Mouse (Mus musculus) heart, embryonic 11.5 days (tissue): ENCODE measurements around the gene Hipk2. TPM values are rescaled to one million over a fixed set of nuclear protein-coding genes. Genes with fewer than 3 reads are reported as not detected.

Experiments used
- ATAC-seq: fragments of 200-750 bp; cut with Nextera tagmentation; replicated peaks from 2 replicates; pipeline ENCODE4 v1.8.0; 2017; ENCODE audit warnings: moderate library complexity; ENCODE audit not compliant: insufficient number of reproducible peaks, low FRiP score, low TSS enrichment
- H3K27ac ChIP-seq: fragments of 300-500 bp; sonication (generic); 2 replicates; pipeline ENCODE4 v1.5.1; 2014; ENCODE audit warnings: mild to moderate bottlenecking, low read depth, low read length
- H3K27me3 ChIP-seq: fragments of 300-500 bp; sonication (generic); 2 replicates; pipeline ENCODE4 v1.6.1; 2014; ENCODE audit warnings: mild to moderate bottlenecking, low read length, mixed read lengths; ENCODE audit not compliant: control insufficient read depth, insufficient read depth
- H3K36me3 ChIP-seq: fragments of 300-500 bp; sonication (generic); 2 replicates; pipeline ENCODE4 v1.6.1; 2014; ENCODE audit warnings: mild to moderate bottlenecking, low read length, moderate library complexity, mixed read lengths; ENCODE audit not compliant: control insufficient read depth, insufficient read depth
- H3K4me1 ChIP-seq: fragments of 300-500 bp; sonication (generic); 2 replicates; pipeline ENCODE4 v1.6.1; 2014; ENCODE audit warnings: low read length; ENCODE audit not compliant: control insufficient read depth, insufficient read depth
- H3K4me2 ChIP-seq: fragments of 300-500 bp; sonication (generic); 2 replicates; pipeline ENCODE4 v1.6.1; 2014; ENCODE audit warnings: mild to moderate bottlenecking, moderate library complexity
- H3K4me3 ChIP-seq: fragments of 300-500 bp; sonication (generic); 2 replicates; pipeline ENCODE4 v1.5.1; 2014; ENCODE audit warnings: low read depth, low read length
- H3K9ac ChIP-seq: fragments of 300-500 bp; sonication (generic); 2 replicates; pipeline ENCODE4 v1.6.1; 2014; ENCODE audit warnings: mild to moderate bottlenecking, low read depth, low read length, moderate library complexity
- H3K9me3 ChIP-seq: fragments of 300-500 bp; sonication (generic); replicated peaks from 2 replicates; pipeline ENCODE4 v1.6.1; 2016; ENCODE audit warnings: low read length; ENCODE audit not compliant: control insufficient read depth
- WGBS: fragments of 180-500 bp; shearing (Covaris S2); extraction: QIAGEN DNeasy Blood & Tissue Kit; methylation state at CpG from one replicate; pipeline ENCODE4 v1.1.7; 2014; ENCODE audit not compliant: insufficient replicate concordance; 5-methylcytosine and 5-hydroxymethylcytosine counted together
- polyA plus RNA-seq: library from polyadenylated mRNA; unstranded; fragments of >200 nt; fragmentation: Nextera tagmentation; extraction: Ambion mirVana; gene quantifications from 2 replicates; pipeline ENCODE4 v1.2.1, GENCODE M21; 2014

Hipk2 gene
- polyA plus RNA-seq, 1 experiment from 2014 or later = 18.9 TPM

- WGBS = 72% methylated on average over 1 of the region's 1 CpGs
- no peaks in the 10 kb centered on the region for H3K36me3 ChIP-seq
- no peak overlapping the region for H3K27ac ChIP-seq
- H3K9ac ChIP-seq = no peak overlapping the region
- no peak overlapping the region for H3K4me2 ChIP-seq
- no peaks in the 10 kb centered on the region for H3K9me3 ChIP-seq
- no peaks in the 10 kb centered on the region for H3K27me3 ChIP-seq
- H3K4me1 ChIP-seq = peaks cover 34% of the 10 kb centered on the region
- ATAC-seq = no peak
- H3K4me3 ChIP-seq = no peak overlapping the region
These were observed 8.7 kb downstream of the Hipk2 start for GRCm38 (mm10) chr6:38867291-38867690.

GRCm38 (mm10) chr6:38866761-38867160 lies 9.2 kb downstream of the Hipk2 start:
- no peak overlapping the region for H3K4me2 ChIP-seq
- no peaks in the 10 kb centered on the region for H3K9me3 ChIP-seq
- no peaks in the 10 kb centered on the region for H3K36me3 ChIP-seq
- no peaks in the 10 kb centered on the region for H3K27me3 ChIP-seq
- 64% methylated on average over 2 of the region's 2 CpGs for WGBS
- no peak overlapping the region for H3K9ac ChIP-seq
- H3K4me3 ChIP-seq = no peak overlapping the region
- H3K4me1 ChIP-seq = peaks cover 31% of the 10 kb centered on the region
- ATAC-seq = no peak
- no peak overlapping the region for H3K27ac ChIP-seq

- H3K4me1 ChIP-seq = peaks cover 28% of the 10 kb centered on the region
- WGBS = 74% methylated on average over 1 of the region's 1 CpGs
- no peak overlapping the region for H3K4me3 ChIP-seq
- no peak for ATAC-seq
- no peaks in the 10 kb centered on the region for H3K36me3 ChIP-seq
- no peak overlapping the region for H3K27ac ChIP-seq
- no peak overlapping the region for H3K4me2 ChIP-seq
- H3K27me3 ChIP-seq = no peaks in the 10 kb centered on the region
- no peak overlapping the region for H3K9ac ChIP-seq
- no peaks in the 10 kb centered on the region for H3K9me3 ChIP-seq
These were observed 9.6 kb downstream of the Hipk2 start for GRCm38 (mm10) chr6:38866357-38866756.

- H3K4me2 ChIP-seq = no peak overlapping the region
- H3K9me3 ChIP-seq = no peaks in the 10 kb centered on the region
- H3K4me1 ChIP-seq = peaks cover 28% of the 10 kb centered on the region
These were observed 10.2 kb downstream of the Hipk2 start for GRCm38 (mm10) chr6:38865805-38866204.

GRCm38 (mm10) chr6:38863595-38863994 lies 12.4 kb downstream of the Hipk2 start:
- Histone ChIP-seq H3K4me3 (no peak overlapping the region), H3K4me2 (no peak overlapping the region; the same call in 1 of the 2 replicates), H3K9me3 (no peaks in the 10 kb centered on the region), H3K4me1 (peaks cover 30% of the 10 kb centered on the region), H3K27me3 (no peaks in the 10 kb centered on the region), H3K9ac (no peak overlapping the region), H3K36me3 (no peaks in the 10 kb centered on the region), H3K27ac (no peak overlapping the region)
- no peak for ATAC-seq
- WGBS = 32% methylated on average over 3 of the region's 3 CpGs

More at GRCm38 (mm10) chr6:38865805-38866204, 10.2 kb downstream of the Hipk2 start:
- H3K9ac ChIP-seq = no peak overlapping the region
- no peak for ATAC-seq
- no peaks in the 10 kb centered on the region for H3K27me3 ChIP-seq
- H3K4me3 ChIP-seq = no peak overlapping the region
- H3K36me3 ChIP-seq = no peaks in the 10 kb centered on the region
- no peak overlapping the region for H3K27ac ChIP-seq

GRCm38 (mm10) chr6:38860301-38860700 lies 15.7 kb downstream of the Hipk2 start:
- H3K27ac ChIP-seq = no peak overlapping the region
- H3K9ac ChIP-seq = no peak overlapping the region
- H3K4me2 ChIP-seq = no peak overlapping the region
- no peaks in the 10 kb centered on the region for H3K27me3 ChIP-seq
- H3K4me1 ChIP-seq = peaks cover 22% of the 10 kb centered on the region
- H3K4me3 ChIP-seq = no peak overlapping the region
- ATAC-seq = no peak
- no peaks in the 10 kb centered on the region for H3K36me3 ChIP-seq
- 70% methylated on average over 2 of the region's 2 CpGs for WGBS
- no peaks in the 10 kb centered on the region for H3K9me3 ChIP-seq

GRCm38 (mm10) chr6:38859819-38860218 lies 16.1 kb downstream of the Hipk2 start:
- no peak for ATAC-seq
- no peak overlapping the region for H3K4me3 ChIP-seq
- 93% methylated on average over 1 of the region's 1 CpGs for WGBS
- H3K27ac ChIP-seq = no peak overlapping the region
- H3K9ac ChIP-seq = no peak overlapping the region
- H3K9me3 ChIP-seq = no peaks in the 10 kb centered on the region
- peaks cover 17% of the 10 kb centered on the region for H3K4me1 ChIP-seq
- H3K4me2 ChIP-seq = no peak overlapping the region
- no peaks in the 10 kb centered on the region for H3K27me3 ChIP-seq
- H3K36me3 ChIP-seq = no peaks in the 10 kb centered on the region

- H3K36me3 ChIP-seq = no peaks in the 10 kb centered on the region
- ATAC-seq = no peak
These were observed 22.4 kb downstream of the Hipk2 start for GRCm38 (mm10) chr6:38853561-38853992.

GRCm38 (mm10) chr6:38851740-38852139 lies 24.2 kb downstream of the Hipk2 start:
- H3K27me3 ChIP-seq = no peaks in the 10 kb centered on the region
- H3K36me3 ChIP-seq = no peaks in the 10 kb centered on the region
- WGBS = 86% methylated on average over 2 of the region's 2 CpGs
- peaks cover 61% of the 10 kb centered on the region for H3K4me1 ChIP-seq
- no peaks in the 10 kb centered on the region for H3K9me3 ChIP-seq
- no peak overlapping the region for H3K4me2 ChIP-seq
- H3K9ac ChIP-seq = no peak overlapping the region
- H3K4me3 ChIP-seq = no peak overlapping the region
- no peak for ATAC-seq
- no peak overlapping the region for H3K27ac ChIP-seq

More at GRCm38 (mm10) chr6:38853561-38853992, 22.4 kb downstream of the Hipk2 start:
- H3K27me3 ChIP-seq = no peaks in the 10 kb centered on the region
- no peak overlapping the region for H3K4me2 ChIP-seq
- no peaks in the 10 kb centered on the region for H3K9me3 ChIP-seq
- H3K9ac ChIP-seq = 0 out of 2 replicates have a peak overlapping the region, but pooled peaks have one; percentile 49
- H3K27ac ChIP-seq = no peak overlapping the region
- no peak overlapping the region for H3K4me3 ChIP-seq
- WGBS = 78% methylated on average over 5 of the region's 5 CpGs
- H3K4me1 ChIP-seq = peaks cover 43% of the 10 kb centered on the region
